Mouse (Mus musculus) ES-E14 (cell line): ENCODE results near the gene Zc3h15. TPM values are rescaled to one million over a fixed set of nuclear protein-coding genes. Genes with fewer than 3 reads are reported as not detected.

Experiments
- DNase-seq: peaks from one replicate; pipeline ENCODE4 v3.0.0-alpha.2; 2013; ENCODE audit warnings: low read depth, low spot score
- H3K27ac ChIP-seq: 2 replicates; pipeline ENCODE4 v1.5.1; 2012; ENCODE audit warnings: low read depth, mild to moderate bottlenecking, low read length, moderate library complexity, mixed read lengths; ENCODE audit not compliant: poor library complexity, insufficient read depth, severe bottlenecking
- H3K36me3 ChIP-seq: 2 replicates; pipeline ENCODE4 v1.6.1; 2012; ENCODE audit warnings: mild to moderate bottlenecking, low read length, moderate library complexity, mixed read lengths; ENCODE audit not compliant: control insufficient read depth, poor library complexity, insufficient read depth, severe bottlenecking
- H3K4me1 ChIP-seq, 2 experiments: fragments of 150-350 bp in 1 of 2; sonication (generic) in 1 of 2; 2 replicates each; pipeline ENCODE4 v1.6.1; 2012; ENCODE audit warnings: low read length in 2 of 2, mild to moderate bottlenecking in 1 of 2, mixed read lengths in 1 of 2; ENCODE audit not compliant: control insufficient read depth in 2 of 2, insufficient read depth in 2 of 2, poor library complexity in 1 of 2
- H3K4me3 ChIP-seq, 2 experiments: fragments of 150-350 bp in 1 of 2; sonication (generic) in 1 of 2; 2 replicates each; pipeline ENCODE4 v1.5.1; 2012; ENCODE audit warnings: low read length in 2 of 2, low read depth in 1 of 2, mild to moderate bottlenecking in 1 of 2, mixed read lengths in 1 of 2; ENCODE audit not compliant: insufficient read depth in 1 of 2, poor library complexity in 1 of 2, severe bottlenecking in 1 of 2
- H3K9ac ChIP-seq: 2 replicates; pipeline ENCODE4 v1.6.1; 2012; ENCODE audit warnings: low read depth, mild to moderate bottlenecking, low read length, mixed read lengths; ENCODE audit not compliant: poor library complexity, insufficient read depth, severe bottlenecking
- H3K9me3 ChIP-seq: fragments of 150-350 bp; sonication (generic); 2 replicates; pipeline ENCODE4 v1.6.1; 2012; ENCODE audit warnings: low read depth, mild to moderate bottlenecking, low read length; ENCODE audit not compliant: control insufficient read depth, insufficient read depth
- CHD2 ChIP-seq: IDR thresholded peaks from 2 replicates; pipeline ENCODE4 v1.6.1; 2014; ENCODE audit warnings: mild to moderate bottlenecking, low read depth, low read length, inconsistent platforms
- HCFC1 ChIP-seq: IDR thresholded peaks from 2 replicates; pipeline ENCODE4 v1.6.1; 2012; ENCODE audit warnings: low read length, inconsistent platforms, borderline replicate concordance; ENCODE audit not compliant: insufficient read depth
- MAFK ChIP-seq: IDR thresholded peaks from 2 replicates; pipeline ENCODE4 v1.6.1; 2014; ENCODE audit warnings: mild to moderate bottlenecking, low read depth, low read length, inconsistent platforms; ENCODE audit not compliant: insufficient read depth
- ZC3H11A ChIP-seq: IDR thresholded peaks from 2 replicates; pipeline ENCODE4 v1.6.1; 2012; ENCODE audit warnings: low read depth, mild to moderate bottlenecking, inconsistent platforms, low read length, borderline replicate concordance
- ZNF384 ChIP-seq: IDR thresholded peaks from 2 replicates; pipeline ENCODE4 v1.6.1; 2012; ENCODE audit warnings: low read depth, low read length, inconsistent platforms
- in situ Hi-C, 2 experiments: fragments of 600-800 bp; cut with MboI; formaldehyde crosslinking; loops; one replicate each; pipeline ENCODE4 v1.15.1; 2025; ENCODE audit warnings: low sequenced_read_pairs in 2 of 2, inconsistent platforms in 1 of 2; ENCODE audit not compliant: unreplicated experiment in 2 of 2
- total RNA-seq: library from RNA; depleted of rRNA; stranded (reverse); fragments of 300-350 nt; gene quantifications from 2 replicates; pipeline ENCODE4 v1.2.3, GENCODE M21; 2012

Zc3h15 gene
- total RNA-seq, 1 experiment: 150 TPM

GRCm38 (mm10) chr2:83624045-83624444, 20.2 kb upstream of the Zc3h15 start:
- H3K9me3 ChIP-seq: no peaks in the 10 kb centered on the region
- no peaks in the 10 kb centered on the region for H3K36me3 ChIP-seq
- no peak for DNase-seq
- TF ChIP-seq ZC3H11A: no peak
- no peak for TF ChIP-seq HCFC1
- TF ChIP-seq MAFK: no peak
- TF ChIP-seq CHD2: no peak
- TF ChIP-seq ZNF384: no peak
- H3K4me3 ChIP-seq: no peak overlapping the region
- H3K27ac ChIP-seq: no peak overlapping the region
- in situ Hi-C loops: no loop called here
- no peaks in the 10 kb centered on the region for H3K4me1 ChIP-seq
- no peak overlapping the region for H3K9ac ChIP-seq

GRCm38 (mm10) chr2:83625226-83626108, 18.8 kb upstream of the Zc3h15 start:
- no peak overlapping the region for H3K4me3 ChIP-seq
- no peaks in the 10 kb centered on the region for H3K9me3 ChIP-seq
- H3K9ac ChIP-seq: no peak overlapping the region
- peak; percentile 57 for DNase-seq
- in situ Hi-C loops: no loop called here
- no peaks in the 10 kb centered on the region for H3K36me3 ChIP-seq
- TF ChIP-seq ZNF384 (no peak), ZC3H11A (peak; percentile 39; the same call in 1 of the 2 replicates)
- H3K27ac ChIP-seq: no peak overlapping the region
- H3K4me1 ChIP-seq: no peaks in the 10 kb centered on the region

GRCm38 (mm10) chr2:83626881-83627280, 17.4 kb upstream of the Zc3h15 start:
- no peak for TF ChIP-seq ZNF384
- no peak for TF ChIP-seq HCFC1
- no peak for TF ChIP-seq MAFK
- no peak for TF ChIP-seq ZC3H11A
- no peak for TF ChIP-seq CHD2
- no peak overlapping the region for H3K9ac ChIP-seq
- H3K4me3 ChIP-seq: no peak overlapping the region
- in situ Hi-C loops: no loop called here
- no peaks in the 10 kb centered on the region for H3K4me1 ChIP-seq
- no peaks in the 10 kb centered on the region for H3K9me3 ChIP-seq
- H3K27ac ChIP-seq: no peak overlapping the region
- no peaks in the 10 kb centered on the region for H3K36me3 ChIP-seq
- no peak for DNase-seq

GRCm38 (mm10) chr2:83627495-83627894, 16.7 kb upstream of the Zc3h15 start:
- H3K9me3 ChIP-seq: no peaks in the 10 kb centered on the region
- no peak for DNase-seq
- no peaks in the 10 kb centered on the region for H3K36me3 ChIP-seq
- H3K27ac ChIP-seq: no peak overlapping the region
- no peaks in the 10 kb centered on the region for H3K4me1 ChIP-seq
- TF ChIP-seq MAFK: no peak
- H3K9ac ChIP-seq: no peak overlapping the region
- no peak overlapping the region for H3K4me3 ChIP-seq
- in situ Hi-C loops: no loop called here

- no peaks in the 10 kb centered on the region for H3K9me3 ChIP-seq
- DNase-seq: no peak
- no peak overlapping the region for H3K9ac ChIP-seq
- in situ Hi-C loops: no loop called here
- no peaks in the 10 kb centered on the region for H3K36me3 ChIP-seq
- no peak for TF ChIP-seq ZNF384
- no peak for TF ChIP-seq ZC3H11A
- TF ChIP-seq MAFK: no peak
- no peak for TF ChIP-seq HCFC1
- no peak for TF ChIP-seq CHD2
- H3K27ac ChIP-seq: no peak overlapping the region
- H3K4me3 ChIP-seq: no peak overlapping the region
- no peaks in the 10 kb centered on the region for H3K4me1 ChIP-seq
Measured at GRCm38 (mm10) chr2:83627932-83628331, 16.3 kb upstream of the Zc3h15 start.
